In the genomic region with DNA sequence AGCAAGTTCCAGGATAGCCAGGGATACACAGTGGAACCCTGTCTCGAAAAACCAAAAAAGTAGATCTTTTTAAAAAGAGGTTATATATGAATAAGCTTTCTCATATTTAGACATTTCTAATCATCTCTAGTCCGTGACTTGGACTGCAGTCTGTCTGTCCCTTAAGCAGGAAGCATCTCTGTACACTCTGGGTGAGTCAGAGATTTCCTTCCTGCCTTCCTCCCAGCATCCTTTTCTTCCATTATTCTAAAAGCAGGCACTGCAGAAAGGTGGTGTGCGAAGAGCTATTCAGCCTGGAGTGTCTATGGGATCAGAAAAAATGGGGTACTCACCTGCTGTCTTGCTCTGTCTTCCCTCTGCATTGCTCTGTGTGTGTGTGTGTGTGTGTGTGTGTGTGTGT, we compare ENCODE assay signal across 24 mouse cellular contexts.
DNase-seq lines count a peak whose midpoint lies in the region; ATAC-seq and TF ChIP-seq lines count a peak whose summit lies in the region.
"Had no signal": no experiment of that assay in that cellular context is flagged by ENCODE, and none has a peak within 500 bp of the region (broad histone marks: within the 10 kb centered on the region; RNA-seq: fewer than 3 reads in every experiment).

No protein-coding gene starts in this region.

- no peak overlapping the region for H3K9ac ChIP-seq in heart, embryonic 11.5 days (ENCODE audit: low read depth, low read length)
- H3K9ac ChIP-seq in lung, postnatal 0 days (replicated peaks; ENCODE audit: low read depth): no peak overlapping the region
- H3K9ac ChIP-seq in ES-Bruce4 (ENCODE audit: low read depth, poor library complexity, severe bottlenecking): peak overlapping the region; percentile 43; the same call in 1 of the 2 replicates
- H3K9ac ChIP-seq in midbrain, embryonic 15.5 days: no peak overlapping the region
- H3K9ac ChIP-seq: forebrain, embryonic 15.5 days; hindbrain, embryonic 12.5 days had no signal

- no peak for TF ChIP-seq CTCF in lung, postnatal 0 days (IDR thresholded peaks at IDR 0.05)
- no peak for TF ChIP-seq CTCF in ES-Bruce4 (IDR thresholded peaks at IDR 0.05; ENCODE audit: low read depth, low read length)
- TF ChIP-seq CTCF in embryonic fibroblast, embryonic 13.5 days (IDR thresholded peaks at IDR 0.05; ENCODE audit: borderline replicate concordance, insufficient read depth, low read length): no peak

- H3K4me2 ChIP-seq in heart, embryonic 11.5 days: no peak overlapping the region
- H3K4me2 ChIP-seq in lung, postnatal 0 days (replicated peaks; ENCODE audit: low read depth, low read length): no peak overlapping the region
- H3K4me2 ChIP-seq in midbrain, embryonic 15.5 days: no peak overlapping the region
- H3K4me2 ChIP-seq: forebrain, embryonic 15.5 days; hindbrain, embryonic 12.5 days; midbrain, embryonic 11.5 days had no signal

- DNase-seq in heart, adult 8-10 months (ENCODE audit: low spot score): peak; percentile 55
- DNase-seq in lung, postnatal 0 days (ENCODE audit: low spot score): no peak
- DNase-seq in lung, adult 18-20 months: no peak
- DNase-seq: B cell, adult 2 months; cerebellum, adult 8-10 months; cerebellum, postnatal 25 days; heart, postnatal 36 days; kidney, postnatal 25 days; liver; thymus, adult 2 months; thymus, postnatal 36 days had no signal

- H3K27ac ChIP-seq in heart, embryonic 11.5 days (ENCODE audit: low read depth, low read length): no peak overlapping the region
- H3K27ac ChIP-seq in lung, postnatal 0 days (ENCODE audit: low read length): no peak overlapping the region
- peak overlapping the region; percentile 21; the same call in 1 of the 2 replicates for H3K27ac ChIP-seq in ES-Bruce4 (ENCODE audit: insufficient read depth, low read length)
- H3K27ac ChIP-seq in embryonic fibroblast, embryonic 13.5 days (ENCODE audit: insufficient read depth, low read length): peak overlapping the region; percentile 78; the same call in 1 of the 2 replicates
- no peak overlapping the region for H3K27ac ChIP-seq in midbrain, embryonic 15.5 days
- H3K27ac ChIP-seq: forebrain, embryonic 10.5 days; forebrain, embryonic 15.5 days; heart, embryonic 10.5 days; hindbrain, postnatal 0 days had no signal

- no peak for TF ChIP-seq POLR2A in ES-Bruce4 (IDR thresholded peaks at IDR 0.05; ENCODE audit: insufficient read depth, low read length)
- TF ChIP-seq POLR2A in embryonic fibroblast, embryonic 13.5 days (IDR thresholded peaks at IDR 0.05; ENCODE audit: low read depth, low read length): no peak

- no peaks in the 10 kb centered on the region for H3K27me3 ChIP-seq in heart, embryonic 11.5 days (ENCODE audit: control insufficient read depth, insufficient read depth, low read length)
- no peaks in the 10 kb centered on the region for H3K27me3 ChIP-seq in lung, postnatal 0 days (replicated peaks; ENCODE audit: insufficient read depth, low read length)
- no peaks in the 10 kb centered on the region for H3K27me3 ChIP-seq in ES-Bruce4 (ENCODE audit: control insufficient read depth, insufficient read depth, low read length, poor library complexity, severe bottlenecking)
- no peaks in the 10 kb centered on the region for H3K27me3 ChIP-seq in midbrain, embryonic 15.5 days (replicated peaks)
- H3K27me3 ChIP-seq: forebrain, embryonic 15.5 days; hindbrain, embryonic 12.5 days; Patski had no signal

- 83% methylated on average over 3 of the region's 3 CpGs for WGBS in heart, embryonic 11.5 days (ENCODE audit: insufficient replicate concordance)
- WGBS in lung, postnatal 0 days: 71% methylated on average over 3 of the region's 3 CpGs
- WGBS in midbrain, embryonic 15.5 days: 81% methylated on average over 3 of the region's 3 CpGs

- no peaks in the 10 kb centered on the region for H3K4me1 ChIP-seq in heart, embryonic 11.5 days (ENCODE audit: control insufficient read depth, insufficient read depth, low read length)
- H3K4me1 ChIP-seq in lung, postnatal 0 days (ENCODE audit: insufficient read depth, low read depth, low read length): peaks cover 4% of the 10 kb centered on the region; the same call in 1 of the 2 replicates
- peaks cover 2% of the 10 kb centered on the region for H3K4me1 ChIP-seq in ES-Bruce4 (ENCODE audit: control insufficient read depth, insufficient read depth, low read length)
- H3K4me1 ChIP-seq in embryonic fibroblast, embryonic 13.5 days (ENCODE audit: control insufficient read depth, insufficient read depth, low read length): no peaks in the 10 kb centered on the region
- peaks cover 10% of the 10 kb centered on the region for H3K4me1 ChIP-seq in midbrain, embryonic 15.5 days

- H3K36me3 ChIP-seq in heart, embryonic 11.5 days (ENCODE audit: control insufficient read depth, insufficient read depth, low read length): no peaks in the 10 kb centered on the region
- no peaks in the 10 kb centered on the region for H3K36me3 ChIP-seq in lung, postnatal 0 days (ENCODE audit: insufficient read depth, low read length)
- no peaks in the 10 kb centered on the region for H3K36me3 ChIP-seq in ES-Bruce4 (ENCODE audit: control insufficient read depth, insufficient read depth, low read length, poor library complexity, severe bottlenecking)
- no peaks in the 10 kb centered on the region for H3K36me3 ChIP-seq in midbrain, embryonic 15.5 days (replicated peaks)
- H3K36me3 ChIP-seq: forebrain, embryonic 10.5 days; forebrain, embryonic 15.5 days; heart, embryonic 10.5 days; hindbrain, embryonic 12.5 days had no signal

- ATAC-seq in heart, embryonic 11.5 days (replicated peaks; ENCODE audit: insufficient number of reproducible peaks, low FRiP score, low TSS enrichment): no peak
- no peak for ATAC-seq in lung, postnatal 0 days
- ATAC-seq in midbrain, embryonic 15.5 days (replicated peaks): no peak
- ATAC-seq: forebrain, embryonic 15.5 days; hindbrain, postnatal 0 days; intestine, embryonic 16.5 days; Patski had no signal

- TF ChIP-seq EP300 in lung, postnatal 0 days (IDR thresholded peaks at IDR 0.05): 0 out of 2 replicates have a peak, but pooled peaks have one; percentile 39
- TF ChIP-seq EP300 in ES-Bruce4 (IDR thresholded peaks at IDR 0.05; ENCODE audit: insufficient read depth, low read depth, low read length): no peak

- no peak overlapping the region for H3K4me3 ChIP-seq in heart, embryonic 11.5 days (ENCODE audit: low read depth, low read length)
- no peak overlapping the region for H3K4me3 ChIP-seq in lung, postnatal 0 days (ENCODE audit: low read depth, low read length)
- no peak overlapping the region for H3K4me3 ChIP-seq in ES-Bruce4 (ENCODE audit: low read depth, low read length)
- no peak overlapping the region for H3K4me3 ChIP-seq in embryonic fibroblast, embryonic 13.5 days (ENCODE audit: insufficient read depth, low read length)
- no peak overlapping the region for H3K4me3 ChIP-seq in midbrain, embryonic 15.5 days
- H3K4me3 ChIP-seq: forebrain, embryonic 10.5 days; forebrain, embryonic 15.5 days; heart, embryonic 10.5 days; hindbrain, embryonic 12.5 days; myocyte had no signal

- no peaks in the 10 kb centered on the region for H3K9me3 ChIP-seq in heart, embryonic 11.5 days (replicated peaks; ENCODE audit: control insufficient read depth, low read length)
- H3K9me3 ChIP-seq in lung, postnatal 0 days (ENCODE audit: low read length): no peaks in the 10 kb centered on the region
- no peaks in the 10 kb centered on the region for H3K9me3 ChIP-seq in ES-Bruce4 (replicated peaks; ENCODE audit: control insufficient read depth, insufficient read depth, low read length, poor library complexity, severe bottlenecking)
- no peaks in the 10 kb centered on the region for H3K9me3 ChIP-seq in midbrain, embryonic 15.5 days
- H3K9me3 ChIP-seq: forebrain, embryonic 10.5 days; forebrain, embryonic 15.5 days; heart, embryonic 10.5 days; hindbrain, embryonic 12.5 days had no signal

Comparison
In these comparisons a context has a peak if more than half of its experiments do, and no peak if none do; other contexts are left out.
1. H3K27ac ChIP-seq: peak in ES-Bruce4 (single experiment) and embryonic fibroblast, embryonic 13.5 days (single experiment); none in heart, embryonic 11.5 days (single experiment), lung, postnatal 0 days (single experiment) and midbrain, embryonic 15.5 days (single experiment).